ENCODE assay signal across 26 mouse cellular contexts in genomic region chr19:38566156-38566555, GRCm38 (mm10).
DNase-seq lines count a peak whose midpoint lies in the region; ATAC-seq and TF ChIP-seq lines count a peak whose summit lies in the region.
"Had no signal": no experiment of that assay in that cellular context is flagged by ENCODE, and none has a peak within 500 bp of the region (broad histone marks: within the 10 kb centered on the region; RNA-seq: fewer than 3 reads in every experiment).

No protein-coding gene starts in this region.

- 0 out of 2 replicates have a peak overlapping the region, but pooled peaks have one; percentile 12 for H3K9ac ChIP-seq in heart, embryonic 13.5 days
- no peak overlapping the region for H3K9ac ChIP-seq in heart, embryonic 11.5 days (ENCODE audit: low read depth, low read length)
- H3K9ac ChIP-seq in intestine, embryonic 16.5 days (ENCODE audit: low read depth, low read length), result no peak overlapping the region
- no peak overlapping the region for H3K9ac ChIP-seq in intestine, embryonic 15.5 days
- no peak overlapping the region for H3K9ac ChIP-seq in hindbrain, embryonic 15.5 days
- H3K9ac ChIP-seq in hindbrain, postnatal 0 days (replicated peaks; ENCODE audit: low read length), result no peak overlapping the region
- H3K9ac ChIP-seq: embryonic facial prominence, embryonic 12.5 days; limb, embryonic 13.5 days; lung, embryonic 15.5 days had no signal

- no peak overlapping the region for H3K4me3 ChIP-seq in heart, embryonic 13.5 days
- no peak overlapping the region for H3K4me3 ChIP-seq in heart, embryonic 11.5 days (ENCODE audit: low read depth, low read length)
- no peak overlapping the region for H3K4me3 ChIP-seq in intestine, embryonic 16.5 days (ENCODE audit: low read length)
- no peak overlapping the region for H3K4me3 ChIP-seq in intestine, embryonic 15.5 days (replicated peaks)
- no peak overlapping the region for H3K4me3 ChIP-seq in hindbrain, embryonic 15.5 days
- H3K4me3 ChIP-seq in hindbrain, postnatal 0 days (ENCODE audit: low read length), result no peak overlapping the region
- H3K4me3 ChIP-seq: embryonic facial prominence, embryonic 12.5 days; heart, embryonic 12.5 days; left cerebral cortex, adult 2 months; limb, embryonic 13.5 days; lung, embryonic 15.5 days; megakaryocyte, embryonic 14.5 days had no signal

- H3K27me3 ChIP-seq in heart, embryonic 13.5 days (replicated peaks), result no peaks in the 10 kb centered on the region
- H3K27me3 ChIP-seq in heart, embryonic 11.5 days (ENCODE audit: control insufficient read depth, insufficient read depth, low read length), result no peaks in the 10 kb centered on the region
- H3K27me3 ChIP-seq in intestine, embryonic 16.5 days (replicated peaks; ENCODE audit: control insufficient read depth, insufficient read depth, low read length), result no peaks in the 10 kb centered on the region
- H3K27me3 ChIP-seq in intestine, embryonic 15.5 days (replicated peaks), result no peaks in the 10 kb centered on the region
- H3K27me3 ChIP-seq in hindbrain, embryonic 15.5 days, result no peaks in the 10 kb centered on the region
- H3K27me3 ChIP-seq in hindbrain, postnatal 0 days (ENCODE audit: insufficient read depth, low read length), result no peaks in the 10 kb centered on the region
- H3K27me3 ChIP-seq: embryonic facial prominence, embryonic 12.5 days; heart, embryonic 12.5 days; limb, embryonic 13.5 days; lung, embryonic 15.5 days; megakaryocyte, embryonic 14.5 days had no signal

- no peaks in the 10 kb centered on the region for H3K36me3 ChIP-seq in heart, embryonic 13.5 days
- no peaks in the 10 kb centered on the region for H3K36me3 ChIP-seq in heart, embryonic 11.5 days (ENCODE audit: control insufficient read depth, insufficient read depth, low read length)
- no peaks in the 10 kb centered on the region for H3K36me3 ChIP-seq in intestine, embryonic 16.5 days (ENCODE audit: control insufficient read depth, insufficient read depth, low read length)
- no peaks in the 10 kb centered on the region for H3K36me3 ChIP-seq in intestine, embryonic 15.5 days
- no peaks in the 10 kb centered on the region for H3K36me3 ChIP-seq in hindbrain, embryonic 15.5 days
- H3K36me3 ChIP-seq in hindbrain, postnatal 0 days (ENCODE audit: insufficient read depth, low read length), result no peaks in the 10 kb centered on the region
- H3K36me3 ChIP-seq: embryonic facial prominence, embryonic 12.5 days; heart, embryonic 12.5 days; limb, embryonic 13.5 days; lung, embryonic 15.5 days had no signal

- peaks cover 30% of the 10 kb centered on the region for H3K4me1 ChIP-seq in heart, embryonic 13.5 days
- H3K4me1 ChIP-seq in heart, embryonic 11.5 days (ENCODE audit: control insufficient read depth, insufficient read depth, low read length), result peaks cover 9% of the 10 kb centered on the region; the same call in 1 of the 2 replicates
- peaks cover 3% of the 10 kb centered on the region; the same call in 1 of the 2 replicates for H3K4me1 ChIP-seq in intestine, embryonic 16.5 days (ENCODE audit: control insufficient read depth, insufficient read depth, low read length)
- no peaks in the 10 kb centered on the region for H3K4me1 ChIP-seq in intestine, embryonic 15.5 days (replicated peaks)
- H3K4me1 ChIP-seq in hindbrain, embryonic 15.5 days (replicated peaks), result peaks cover 17% of the 10 kb centered on the region
- 0 out of 2 replicates have a peak, but pooled peaks cover 6% of the 10 kb centered on the region for H3K4me1 ChIP-seq in hindbrain, postnatal 0 days (ENCODE audit: insufficient read depth, low read length)
- H3K4me1 ChIP-seq: megakaryocyte, embryonic 14.5 days had no signal

- H3K9me3 ChIP-seq in heart, embryonic 13.5 days, result no peaks in the 10 kb centered on the region
- no peaks in the 10 kb centered on the region for H3K9me3 ChIP-seq in heart, embryonic 11.5 days (replicated peaks; ENCODE audit: control insufficient read depth, low read length)
- H3K9me3 ChIP-seq in intestine, embryonic 16.5 days (ENCODE audit: control insufficient read depth, low read length), result no peaks in the 10 kb centered on the region
- no peaks in the 10 kb centered on the region for H3K9me3 ChIP-seq in intestine, embryonic 15.5 days
- H3K9me3 ChIP-seq in hindbrain, embryonic 15.5 days, result no peaks in the 10 kb centered on the region
- no peaks in the 10 kb centered on the region for H3K9me3 ChIP-seq in hindbrain, postnatal 0 days (ENCODE audit: low read length)
- H3K9me3 ChIP-seq: embryonic facial prominence, embryonic 12.5 days; heart, embryonic 12.5 days; lung, embryonic 15.5 days; megakaryocyte, embryonic 14.5 days had no signal

- H3K4me2 ChIP-seq in heart, embryonic 13.5 days, result no peak overlapping the region
- H3K4me2 ChIP-seq in heart, embryonic 11.5 days, result no peak overlapping the region
- no peak overlapping the region for H3K4me2 ChIP-seq in intestine, embryonic 16.5 days (ENCODE audit: low read depth, low read length)
- no peak overlapping the region for H3K4me2 ChIP-seq in intestine, embryonic 15.5 days (replicated peaks)
- peak overlapping the region; percentile 42; the same call in 1 of the 2 replicates for H3K4me2 ChIP-seq in hindbrain, embryonic 15.5 days
- peak overlapping the region; percentile 47; the same call in 1 of the 2 replicates for H3K4me2 ChIP-seq in hindbrain, postnatal 0 days (ENCODE audit: low read depth, low read length)
- H3K4me2 ChIP-seq: liver, embryonic 11.5 days had no signal

- ATAC-seq in heart, embryonic 13.5 days (ENCODE audit: extremely low read depth, insufficient number of reproducible peaks, low FRiP score, low TSS enrichment), result no peak
- no peak for ATAC-seq in heart, embryonic 11.5 days (replicated peaks; ENCODE audit: insufficient number of reproducible peaks, low FRiP score, low TSS enrichment)
- 0 out of 2 replicates have a peak, but pooled peaks have one; percentile 11 for ATAC-seq in intestine, embryonic 16.5 days
- no peak for ATAC-seq in intestine, embryonic 15.5 days
- ATAC-seq in hindbrain, embryonic 15.5 days (ENCODE audit: low FRiP score, low read depth), result peak; percentile 23; the same call in 1 of the 2 replicates
- no peak for ATAC-seq in hindbrain, postnatal 0 days
- ATAC-seq: inflammation-experienced regulatory T-cells, adult 6 months had no signal

- no peak overlapping the region for H3K27ac ChIP-seq in heart, embryonic 13.5 days (replicated peaks)
- H3K27ac ChIP-seq in heart, embryonic 11.5 days (ENCODE audit: low read depth, low read length), result no peak overlapping the region
- H3K27ac ChIP-seq in intestine, embryonic 16.5 days (ENCODE audit: low read length), result no peak overlapping the region
- H3K27ac ChIP-seq in intestine, embryonic 15.5 days, result no peak overlapping the region
- H3K27ac ChIP-seq in hindbrain, embryonic 15.5 days (replicated peaks), result peak overlapping the region; percentile 27; the same call in 1 of the 2 replicates
- peak overlapping the region; percentile 28; the same call in 1 of the 2 replicates for H3K27ac ChIP-seq in hindbrain, postnatal 0 days
- H3K27ac ChIP-seq: embryonic facial prominence, embryonic 12.5 days; left cerebral cortex, adult 2 months; limb, embryonic 13.5 days; lung, embryonic 15.5 days; stomach, postnatal 0 days had no signal

- TF ChIP-seq CTCF in hindbrain, postnatal 0 days (IDR thresholded peaks at IDR 0.05; ENCODE audit: low read depth), result no peak

- no peak for DNase-seq in hindbrain, postnatal 0 days (ENCODE audit: low spot score)
- DNase-seq in lung, postnatal 10 days, result no peak
- DNase-seq: adrenal gland, postnatal 25 days; B cell, adult 2 months; cerebellum, adult 11-12 months; cerebellum, adult 9-11 months; kidney, adult 2 months; kidney, postnatal 36 days; lung, postnatal 36 days; right cerebral cortex, postnatal 4 days; thymus, adult 18-20 months; thymus, postnatal 25 days had no signal

Comparison
In these comparisons a context has a peak if more than half of its experiments do, and no peak if none do; other contexts are left out.
1. ATAC-seq: peak in intestine, embryonic 16.5 days (single experiment) and hindbrain, embryonic 15.5 days (single experiment); none in heart, embryonic 13.5 days (single experiment), heart, embryonic 11.5 days (single experiment), intestine, embryonic 15.5 days (single experiment) and hindbrain, postnatal 0 days (single experiment).
2. H3K27ac ChIP-seq: peak in hindbrain, embryonic 15.5 days (single experiment) and hindbrain, postnatal 0 days (single experiment); none in heart, embryonic 13.5 days (single experiment), heart, embryonic 11.5 days (single experiment), intestine, embryonic 16.5 days (single experiment) and intestine, embryonic 15.5 days (single experiment).
3. H3K4me2 ChIP-seq: peak in hindbrain, embryonic 15.5 days (single experiment) and hindbrain, postnatal 0 days (single experiment); none in heart, embryonic 13.5 days (single experiment), heart, embryonic 11.5 days (single experiment), intestine, embryonic 16.5 days (single experiment) and intestine, embryonic 15.5 days (single experiment).